Mouse (Mus musculus) ES-E14 (cell line): ENCODE results near the gene Mad2l1bp. TPM values are rescaled to one million over a fixed set of nuclear protein-coding genes. Genes with fewer than 3 reads are reported as not detected.

Source experiments
- DNase-seq: peaks from one replicate; pipeline ENCODE4 v3.0.0-alpha.2; 2013; ENCODE audit warnings: low read depth, low spot score
- H3K27ac ChIP-seq: 2 replicates; pipeline ENCODE4 v1.5.1; 2012; ENCODE audit warnings: low read depth, mild to moderate bottlenecking, low read length, moderate library complexity, mixed read lengths; ENCODE audit not compliant: poor library complexity, insufficient read depth, severe bottlenecking
- H3K36me3 ChIP-seq: 2 replicates; pipeline ENCODE4 v1.6.1; 2012; ENCODE audit warnings: mild to moderate bottlenecking, low read length, moderate library complexity, mixed read lengths; ENCODE audit not compliant: control insufficient read depth, poor library complexity, insufficient read depth, severe bottlenecking
- H3K4me1 ChIP-seq, 2 experiments: fragments of 150-350 bp in 1 of 2; sonication (generic) in 1 of 2; 2 replicates each; pipeline ENCODE4 v1.6.1; 2012; ENCODE audit warnings: low read length in 2 of 2, mild to moderate bottlenecking in 1 of 2, mixed read lengths in 1 of 2; ENCODE audit not compliant: control insufficient read depth in 2 of 2, insufficient read depth in 2 of 2, poor library complexity in 1 of 2
- H3K4me3 ChIP-seq, 2 experiments: fragments of 150-350 bp in 1 of 2; sonication (generic) in 1 of 2; 2 replicates each; pipeline ENCODE4 v1.5.1; 2012; ENCODE audit warnings: low read length in 2 of 2, low read depth in 1 of 2, mild to moderate bottlenecking in 1 of 2, mixed read lengths in 1 of 2; ENCODE audit not compliant: insufficient read depth in 1 of 2, poor library complexity in 1 of 2, severe bottlenecking in 1 of 2
- H3K9ac ChIP-seq: 2 replicates; pipeline ENCODE4 v1.6.1; 2012; ENCODE audit warnings: low read depth, mild to moderate bottlenecking, low read length, mixed read lengths; ENCODE audit not compliant: poor library complexity, insufficient read depth, severe bottlenecking
- H3K9me3 ChIP-seq: fragments of 150-350 bp; sonication (generic); 2 replicates; pipeline ENCODE4 v1.6.1; 2012; ENCODE audit warnings: low read depth, mild to moderate bottlenecking, low read length; ENCODE audit not compliant: control insufficient read depth, insufficient read depth
- CHD2 ChIP-seq: IDR thresholded peaks from 2 replicates; pipeline ENCODE4 v1.6.1; 2014; ENCODE audit warnings: mild to moderate bottlenecking, low read depth, low read length, inconsistent platforms
- HCFC1 ChIP-seq: IDR thresholded peaks from 2 replicates; pipeline ENCODE4 v1.6.1; 2012; ENCODE audit warnings: low read length, inconsistent platforms, borderline replicate concordance; ENCODE audit not compliant: insufficient read depth
- MAFK ChIP-seq: IDR thresholded peaks from 2 replicates; pipeline ENCODE4 v1.6.1; 2014; ENCODE audit warnings: mild to moderate bottlenecking, low read depth, low read length, inconsistent platforms; ENCODE audit not compliant: insufficient read depth
- ZC3H11A ChIP-seq: IDR thresholded peaks from 2 replicates; pipeline ENCODE4 v1.6.1; 2012; ENCODE audit warnings: low read depth, mild to moderate bottlenecking, inconsistent platforms, low read length, borderline replicate concordance
- ZNF384 ChIP-seq: IDR thresholded peaks from 2 replicates; pipeline ENCODE4 v1.6.1; 2012; ENCODE audit warnings: low read depth, low read length, inconsistent platforms
- in situ Hi-C, 2 experiments: fragments of 600-800 bp; cut with MboI; formaldehyde crosslinking; loops; one replicate each; pipeline ENCODE4 v1.15.1; 2025; ENCODE audit warnings: low sequenced_read_pairs in 2 of 2, inconsistent platforms in 1 of 2; ENCODE audit not compliant: unreplicated experiment in 2 of 2
- total RNA-seq: library from RNA; depleted of rRNA; stranded (reverse); fragments of 300-350 nt; gene quantifications from 2 replicates; pipeline ENCODE4 v1.2.3, GENCODE M21; 2012

Mad2l1bp gene
- total RNA-seq, 1 experiment, result 8.2 TPM

GRCm38 (mm10) chr17:46123953-46124700 is 29.2 kb downstream of the Mad2l1bp start:
- H3K4me1 ChIP-seq, result peaks cover 0 to 5% of the 10 kb centered on the region in 2 experiments; a peak in 1 of 4 replicates
- TF ChIP-seq ZNF384 (no peak), ZC3H11A (no peak), MAFK (no peak), HCFC1 (no peak), CHD2 (no peak)
- no peak for DNase-seq
- H3K27ac ChIP-seq, result no peak overlapping the region
- in situ Hi-C loops, result no loop called here
- no peak overlapping the region for H3K4me3 ChIP-seq
- H3K9me3 ChIP-seq, result no peaks in the 10 kb centered on the region
- H3K36me3 ChIP-seq, result peaks cover 71% of the 10 kb centered on the region
- H3K9ac ChIP-seq, result no peak overlapping the region

DNA sequence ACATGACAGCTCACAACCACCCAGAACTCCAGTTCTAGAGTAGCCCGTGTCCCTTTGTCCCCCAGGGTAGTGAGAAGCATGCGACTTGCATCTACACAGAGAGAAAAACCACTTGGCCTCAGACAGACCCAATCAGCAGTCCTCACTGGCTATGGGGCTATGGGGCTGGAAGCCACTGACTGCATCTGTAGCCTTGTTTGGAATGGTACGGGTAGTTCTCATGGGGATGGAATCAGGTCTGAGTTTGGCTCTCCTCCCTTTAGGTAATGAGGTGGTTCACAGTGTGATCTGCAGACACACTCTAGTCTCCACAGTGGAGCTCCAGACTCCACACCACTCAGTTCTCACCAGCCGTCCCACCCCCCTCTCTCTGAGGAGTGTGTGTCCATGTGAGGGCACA is 30.1 kb downstream of the Mad2l1bp start:
- TF ChIP-seq HCFC1 (no peak), ZNF384 (no peak), CHD2 (no peak), ZC3H11A (no peak)
- H3K27ac ChIP-seq, result no peak overlapping the region
- DNase-seq, result no peak
- no peak overlapping the region for H3K9ac ChIP-seq
- peaks cover 71% of the 10 kb centered on the region for H3K36me3 ChIP-seq
- in situ Hi-C loops, result no loop called here
- no peaks in the 10 kb centered on the region for H3K9me3 ChIP-seq
- peaks cover 0 to 3% of the 10 kb centered on the region in 2 experiments; a peak in 1 of 4 replicates for H3K4me1 ChIP-seq
- no peak overlapping the region for H3K4me3 ChIP-seq

GRCm38 (mm10) chr17:46122791-46123190 is 30.6 kb downstream of the Mad2l1bp start:
- no peaks in the 10 kb centered on the region for H3K9me3 ChIP-seq
- in situ Hi-C loops, result no loop called here
- H3K36me3 ChIP-seq, result peaks cover 72% of the 10 kb centered on the region
- H3K9ac ChIP-seq, result no peak overlapping the region
- no peak overlapping the region for H3K27ac ChIP-seq
- no peak for DNase-seq
- no peaks in the 10 kb centered on the region; a peak in 1 of 4 replicates for H3K4me1 ChIP-seq
- no peak for TF ChIP-seq MAFK
- no peak for TF ChIP-seq HCFC1
- TF ChIP-seq ZC3H11A, result no peak
- TF ChIP-seq ZNF384, result no peak
- TF ChIP-seq CHD2, result no peak
- H3K4me3 ChIP-seq, result no peak overlapping the region

DNA sequence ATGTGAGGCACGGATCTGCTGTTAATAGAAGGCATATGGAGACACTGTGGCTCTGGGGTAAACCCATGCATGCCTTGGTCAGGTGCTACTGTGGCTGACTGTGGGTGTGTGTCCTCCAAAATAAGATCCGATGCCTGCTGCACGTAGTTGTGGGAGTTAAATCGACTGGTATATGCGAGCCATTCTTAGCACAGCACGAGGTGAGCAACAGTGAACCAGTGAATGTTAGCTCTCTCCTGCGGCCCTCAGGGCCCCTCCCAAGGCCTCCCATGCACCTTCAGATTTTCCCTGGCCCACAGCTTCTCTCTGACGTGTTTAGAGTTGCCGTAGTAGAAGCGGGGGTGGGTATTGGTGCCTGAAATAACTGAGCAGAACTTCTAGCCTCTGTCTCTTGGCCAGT is 33.7 kb downstream of the Mad2l1bp start:
- H3K36me3 ChIP-seq, result peaks cover 51% of the 10 kb centered on the region

GRCm38 (mm10) chr17:46118423-46118850 is 34.9 kb downstream of the Mad2l1bp start:
- TF ChIP-seq HCFC1 (no peak), ZC3H11A (no peak), ZNF384 (no peak), MAFK (no peak), CHD2 (no peak)
- no peak overlapping the region for H3K4me3 ChIP-seq
- no peak overlapping the region for H3K27ac ChIP-seq

More for the DNA sequence above, 33.7 kb downstream of the Mad2l1bp start:
- DNase-seq, result no peak
- no peaks in the 10 kb centered on the region for H3K9me3 ChIP-seq
- TF ChIP-seq ZNF384, result no peak
- TF ChIP-seq ZC3H11A, result no peak
- no peak for TF ChIP-seq CHD2
- TF ChIP-seq MAFK, result no peak
- no peak for TF ChIP-seq HCFC1
- no peaks in the 10 kb centered on the region for H3K4me1 ChIP-seq
- no peak overlapping the region for H3K4me3 ChIP-seq
- H3K9ac ChIP-seq, result no peak overlapping the region
- in situ Hi-C loops, result no loop called here
- no peak overlapping the region for H3K27ac ChIP-seq

More at GRCm38 (mm10) chr17:46118423-46118850, 34.9 kb downstream of the Mad2l1bp start:
- Histone ChIP-seq H3K36me3 (peaks cover 42% of the 10 kb centered on the region), H3K4me1 (no peaks in the 10 kb centered on the region), H3K9ac (no peak overlapping the region), H3K9me3 (no peaks in the 10 kb centered on the region)
- no peak for DNase-seq
- in situ Hi-C loops, result no loop called here
